Mouse (Mus musculus) kidney, embryonic 16.5 days (tissue): ENCODE results near the gene Sohlh1. TPM values are rescaled to one million over a fixed set of nuclear protein-coding genes. Genes with fewer than 3 reads are reported as not detected.
A peak's percentile ranks its signal among the peaks of the same experiment; 100 is the strongest.

Experiments used
- ATAC-seq: fragments of 200-750 bp; cut with Nextera tagmentation; 2 replicates; pipeline ENCODE4 v1.8.0; 2017; ENCODE audit warnings: moderate TSS enrichment; ENCODE audit not compliant: low FRiP score, low TSS enrichment
- H3K27ac ChIP-seq: fragments of 300-500 bp; sonication (generic); 2 replicates; pipeline ENCODE4 v1.5.1; 2014; ENCODE audit warnings: low read length
- H3K27me3 ChIP-seq: fragments of 300-500 bp; sonication (generic); 2 replicates; pipeline ENCODE4 v1.6.1; 2014; ENCODE audit warnings: low read length, control low read depth, mixed read lengths; ENCODE audit not compliant: insufficient read depth
- H3K36me3 ChIP-seq: fragments of 300-500 bp; sonication (generic); 2 replicates; pipeline ENCODE4 v1.6.1; 2014; ENCODE audit warnings: low read length, control low read depth, mixed read lengths; ENCODE audit not compliant: insufficient read depth
- H3K4me1 ChIP-seq: fragments of 300-500 bp; sonication (generic); 2 replicates; pipeline ENCODE4 v1.6.1; 2014; ENCODE audit warnings: low read length, control low read depth, mixed read lengths; ENCODE audit not compliant: insufficient read depth
- H3K4me2 ChIP-seq: fragments of 300-500 bp; sonication (generic); replicated peaks from 2 replicates; pipeline ENCODE4 v1.6.1; 2014; ENCODE audit warnings: low read depth, low read length
- H3K4me3 ChIP-seq: fragments of 300-500 bp; sonication (generic); 2 replicates; pipeline ENCODE4 v1.5.1; 2014; ENCODE audit warnings: mild to moderate bottlenecking, low read length
- H3K9ac ChIP-seq: fragments of 300-500 bp; sonication (generic); replicated peaks from 2 replicates; pipeline ENCODE4 v1.6.1; 2014; ENCODE audit warnings: low read length
- H3K9me3 ChIP-seq: fragments of 300-500 bp; sonication (generic); 2 replicates; pipeline ENCODE4 v1.6.1; 2016; ENCODE audit warnings: low read length, control low read depth
- WGBS: fragments of 180-500 bp; shearing (Covaris S2); extraction: QIAGEN DNeasy Blood & Tissue Kit; methylation state at CpG from one replicate; pipeline ENCODE4 v1.1.7; 2014; 5-methylcytosine and 5-hydroxymethylcytosine counted together
- polyA plus RNA-seq: library from polyadenylated mRNA; unstranded; fragments of >200 nt; fragmentation: Nextera tagmentation; extraction: Ambion mirVana; gene quantifications from 2 replicates; pipeline ENCODE4 v1.2.1, GENCODE M21; 2015

The Sohlh1 gene
- polyA plus RNA-seq, result 0.24 TPM in 1 of 2 replicates, not detected in the other

DNA sequence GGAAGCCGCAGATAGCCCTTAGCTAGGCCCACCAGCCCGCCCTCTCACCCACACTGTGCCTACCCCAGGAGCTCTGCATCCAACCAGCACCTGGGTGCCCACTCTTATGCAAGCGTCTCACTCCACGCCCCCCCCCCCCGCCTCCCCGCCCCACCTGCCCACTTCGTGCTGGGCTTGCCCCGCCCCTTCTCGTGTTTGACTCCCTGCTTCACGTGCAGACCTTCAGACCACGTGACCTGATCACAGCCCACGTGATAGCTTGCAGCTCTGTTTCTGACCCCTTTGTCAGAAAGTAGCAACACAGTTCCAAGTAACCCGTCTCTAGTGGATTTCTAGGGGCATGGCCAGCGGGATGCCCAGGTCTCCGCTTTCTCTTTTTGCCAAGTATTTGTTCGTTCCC lies at the start of gene Sohlh1:
TSS of gene Sohlh1 (minus strand) at position 23 of the 400 bp plus-strand sequence.
- Histone ChIP-seq H3K36me3 (no peaks in the 10 kb centered on the region), H3K9me3 (peaks cover 5% of the 10 kb centered on the region; the same call in 1 of the 2 replicates), H3K4me1 (no peaks in the 10 kb centered on the region), H3K27me3 (no peaks in the 10 kb centered on the region), H3K27ac (no peak within 1 kb of the TSS), H3K4me2 (no peak within 1 kb of the TSS), H3K9ac (no peak within 1 kb of the TSS), H3K4me3 (no peak within 1 kb of the TSS)
- ATAC-seq, result no peak
- WGBS, result 86% methylated on average over 14 of the region's 16 CpGs

DNA sequence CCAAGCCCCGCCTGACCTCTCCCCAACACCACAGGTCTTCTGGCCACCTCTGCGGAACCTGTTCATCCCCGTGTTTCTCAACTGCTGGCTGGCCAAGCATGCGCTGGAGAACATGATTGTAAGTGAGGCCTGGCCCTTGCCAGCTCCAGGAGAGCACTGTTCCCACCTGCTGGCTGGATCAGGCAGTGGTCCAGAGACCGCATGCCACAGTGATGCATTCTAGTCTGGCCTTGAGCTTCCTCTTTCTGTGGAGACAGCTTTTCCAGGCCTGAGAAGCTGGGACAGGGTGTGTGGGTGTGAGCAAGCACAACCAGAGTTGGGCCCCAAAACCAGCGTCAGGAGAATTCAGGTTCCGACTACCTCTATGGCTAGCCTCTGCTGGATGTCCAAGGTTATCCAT lies 45.4 kb upstream of the Sohlh1 start:
- ATAC-seq, result no peak

GRCm38 (mm10) chr2:25888144-25888543 lies 41.1 kb upstream of the Sohlh1 start:
- Histone ChIP-seq H3K36me3 (no peaks in the 10 kb centered on the region), H3K27ac (no peak overlapping the region), H3K4me3 (no peak overlapping the region), H3K4me2 (no peak overlapping the region), H3K4me1 (no peaks in the 10 kb centered on the region), H3K9me3 (no peaks in the 10 kb centered on the region), H3K9ac (no peak overlapping the region), H3K27me3 (no peaks in the 10 kb centered on the region)
- ATAC-seq, result no peak
- WGBS, result 63% methylated on average over 5 of the region's 5 CpGs

More for the DNA sequence above, 45.4 kb upstream of the Sohlh1 start:
- no peaks in the 10 kb centered on the region for H3K36me3 ChIP-seq
- H3K4me3 ChIP-seq, result no peak overlapping the region
- no peak overlapping the region for H3K27ac ChIP-seq
- no peaks in the 10 kb centered on the region for H3K9me3 ChIP-seq
- H3K27me3 ChIP-seq, result no peaks in the 10 kb centered on the region
- H3K4me1 ChIP-seq, result no peaks in the 10 kb centered on the region
- no peak overlapping the region for H3K4me2 ChIP-seq
- WGBS, result 68% methylated on average over 7 of the region's 7 CpGs
- no peak overlapping the region for H3K9ac ChIP-seq

DNA sequence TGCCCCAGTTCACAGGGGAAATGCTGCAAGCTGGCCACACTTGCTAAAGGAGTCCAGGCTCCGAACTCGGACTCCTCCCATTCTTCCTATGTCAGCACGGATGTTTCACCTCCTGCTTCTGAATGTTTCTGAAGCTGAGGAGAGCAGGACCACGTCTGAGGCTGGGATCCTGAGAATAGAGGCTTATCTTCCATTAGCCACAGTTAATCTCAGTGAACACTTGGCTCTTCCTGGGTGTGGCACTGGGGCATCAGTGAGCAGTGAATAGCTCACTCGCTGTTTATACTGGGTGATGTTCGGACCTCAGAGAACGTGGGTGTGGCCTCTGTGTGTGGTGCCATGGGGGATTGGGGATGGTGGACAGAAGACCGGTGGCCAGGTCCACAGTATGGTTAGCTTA lies 40.2 kb upstream of the Sohlh1 start:
- H3K9ac ChIP-seq, result no peak overlapping the region
- 58% methylated on average over 8 of the region's 8 CpGs for WGBS
- no peaks in the 10 kb centered on the region for H3K4me1 ChIP-seq
- no peak overlapping the region for H3K4me3 ChIP-seq
- no peak overlapping the region for H3K27ac ChIP-seq
- no peaks in the 10 kb centered on the region for H3K27me3 ChIP-seq
- no peak for ATAC-seq
- no peak overlapping the region for H3K4me2 ChIP-seq
- no peaks in the 10 kb centered on the region for H3K36me3 ChIP-seq
- no peaks in the 10 kb centered on the region for H3K9me3 ChIP-seq

- Histone ChIP-seq H3K27ac (no peak overlapping the region), H3K4me3 (no peak overlapping the region), H3K4me1 (no peaks in the 10 kb centered on the region), H3K27me3 (no peaks in the 10 kb centered on the region), H3K36me3 (no peaks in the 10 kb centered on the region), H3K9me3 (no peaks in the 10 kb centered on the region), H3K4me2 (no peak overlapping the region), H3K9ac (no peak overlapping the region)
- WGBS, result 84% methylated on average over 3 of the region's 3 CpGs
- ATAC-seq, result no peak
Observed at GRCm38 (mm10) chr2:25884756-25885155, 37.7 kb upstream of the Sohlh1 start.

- Histone ChIP-seq H3K9ac (no peak overlapping the region), H3K4me1 (peaks cover 8% of the 10 kb centered on the region; the same call in 1 of the 2 replicates), H3K36me3 (no peaks in the 10 kb centered on the region), H3K27ac (no peak overlapping the region), H3K4me2 (no peak overlapping the region), H3K27me3 (peaks cover 20% of the 10 kb centered on the region), H3K9me3 (no peaks in the 10 kb centered on the region), H3K4me3 (no peak overlapping the region)
- ATAC-seq, result no peak
- 26% methylated on average over 1 of the region's 1 CpGs for WGBS
Observed at GRCm38 (mm10) chr2:25882276-25882675, 35.2 kb upstream of the Sohlh1 start.

DNA sequence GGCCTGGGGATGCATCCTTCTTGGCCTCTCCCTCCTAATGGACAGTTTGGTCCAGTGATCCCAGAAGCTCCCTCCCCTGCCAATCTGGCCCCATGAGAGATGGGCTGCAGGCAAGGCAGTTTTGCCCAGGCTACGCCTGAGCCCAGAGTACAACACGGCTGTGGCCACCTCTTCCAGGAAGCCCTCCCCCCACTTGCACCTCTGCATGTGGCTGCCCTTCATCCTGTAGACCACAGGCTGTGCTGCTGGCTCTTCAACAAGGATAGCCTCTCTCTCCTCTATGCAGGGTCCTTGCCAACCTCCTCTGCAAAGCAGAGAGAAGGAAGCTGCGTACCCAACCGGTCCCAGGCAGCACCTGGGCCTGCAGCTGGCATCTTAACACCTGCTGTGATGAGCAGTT lies 32.0 kb upstream of the Sohlh1 start:
- ATAC-seq, result no peak

DNA sequence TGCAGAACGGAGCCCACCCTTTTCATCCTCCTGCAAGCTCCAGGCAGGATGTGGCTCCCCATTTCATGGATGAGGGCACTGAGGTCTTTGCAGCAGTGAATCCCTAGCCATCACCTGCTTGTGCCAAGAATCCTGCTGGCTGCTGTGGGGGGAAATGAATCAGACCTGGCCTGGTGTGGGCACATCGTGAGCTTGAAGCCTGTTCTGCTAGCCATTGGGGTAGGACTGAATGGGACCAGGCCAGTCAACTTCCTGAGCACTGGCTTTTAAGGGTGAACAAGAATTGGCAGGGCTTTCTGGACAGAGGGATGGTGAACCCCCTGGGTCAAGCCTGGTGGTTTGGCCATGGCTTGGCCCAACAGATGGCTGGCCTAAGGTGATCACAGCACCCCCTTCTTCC lies 31.5 kb upstream of the Sohlh1 start:
- no peak overlapping the region for H3K4me2 ChIP-seq
- H3K9ac ChIP-seq, result no peak overlapping the region
- H3K9me3 ChIP-seq, result peaks cover 5% of the 10 kb centered on the region; the same call in 1 of the 2 replicates
- ATAC-seq, result no peak
- WGBS, result 73% methylated on average over 2 of the region's 2 CpGs
- H3K36me3 ChIP-seq, result no peaks in the 10 kb centered on the region
- H3K27ac ChIP-seq, result no peak overlapping the region
- peaks cover 28% of the 10 kb centered on the region for H3K27me3 ChIP-seq
- H3K4me1 ChIP-seq, result peaks cover 8% of the 10 kb centered on the region; the same call in 1 of the 2 replicates
- H3K4me3 ChIP-seq, result no peak overlapping the region

More for the DNA sequence above, 32.0 kb upstream of the Sohlh1 start:
- H3K9me3 ChIP-seq, result peaks cover 5% of the 10 kb centered on the region; the same call in 1 of the 2 replicates
- H3K4me2 ChIP-seq, result no peak overlapping the region
- H3K9ac ChIP-seq, result no peak overlapping the region
- 80% methylated on average over 4 of the region's 4 CpGs for WGBS
- no peaks in the 10 kb centered on the region for H3K36me3 ChIP-seq
- no peak overlapping the region for H3K4me3 ChIP-seq
- H3K27me3 ChIP-seq, result peaks cover 28% of the 10 kb centered on the region
- H3K27ac ChIP-seq, result no peak overlapping the region
- H3K4me1 ChIP-seq, result peaks cover 8% of the 10 kb centered on the region; the same call in 1 of the 2 replicates

DNA sequence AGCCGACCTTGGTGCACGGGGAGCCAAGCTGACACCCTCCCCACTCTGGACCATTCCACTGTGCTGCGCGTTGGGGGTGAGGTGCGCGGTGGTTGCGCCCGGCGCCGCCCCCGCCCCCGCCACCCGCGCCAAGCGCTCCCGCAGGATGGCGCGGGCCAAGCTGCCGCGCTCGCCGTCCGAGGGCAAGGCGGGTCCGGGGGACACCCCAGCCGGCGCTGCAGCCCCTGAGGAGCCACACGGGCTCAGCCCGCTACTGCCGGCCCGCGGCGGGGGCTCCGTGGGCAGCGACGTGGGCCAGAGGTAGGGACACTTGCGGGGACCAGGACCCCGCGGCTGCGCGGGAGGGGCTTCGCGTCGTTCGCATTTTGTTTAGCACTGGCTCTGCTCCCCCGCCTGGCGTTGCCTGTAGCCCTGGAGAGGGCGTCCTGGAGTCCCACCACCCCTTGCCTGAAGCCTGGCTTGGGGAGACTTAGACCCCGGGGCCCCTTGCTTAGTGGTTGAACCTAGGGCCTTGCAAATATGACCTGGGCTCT lies 30.8 kb upstream of the Sohlh1 start:
- no peaks in the 10 kb centered on the region for H3K36me3 ChIP-seq

GRCm38 (mm10) chr2:25877250-25877735 lies 30.2 kb upstream of the Sohlh1 start:
- Histone ChIP-seq H3K9ac (no peak overlapping the region), H3K27ac (no peak overlapping the region), H3K4me3 (peak overlapping the region; percentile 40), H3K9me3 (peaks cover 5% of the 10 kb centered on the region; the same call in 1 of the 2 replicates), H3K36me3 (no peaks in the 10 kb centered on the region), H3K4me2 (peak overlapping the region; percentile 71), H3K4me1 (peaks cover 8% of the 10 kb centered on the region; the same call in 1 of the 2 replicates), H3K27me3 (peaks cover 28% of the 10 kb centered on the region)
- no peak for ATAC-seq
- WGBS, result 24% methylated on average over 7 of the region's 7 CpGs

More for the DNA sequence above, 30.8 kb upstream of the Sohlh1 start:
- Histone ChIP-seq H3K27me3 (peaks cover 28% of the 10 kb centered on the region), H3K4me3 (peak overlapping the region; percentile 40), H3K27ac (no peak overlapping the region), H3K4me1 (peaks cover 8% of the 10 kb centered on the region; the same call in 1 of the 2 replicates), H3K9ac (peak overlapping the region; percentile 31), H3K4me2 (peak overlapping the region; percentile 71), H3K9me3 (peaks cover 5% of the 10 kb centered on the region; the same call in 1 of the 2 replicates)
- no peak for ATAC-seq
- 4% methylated on average over 49 of the region's 49 CpGs for WGBS
